Mouse (Mus musculus): Measurements from ENCODE around the gene Kif3c. TPM values are rescaled to one million over a fixed set of nuclear protein-coding genes. Genes with fewer than 3 reads are reported as not detected.

Kif3c gene
- total RNA-seq (2021), result 100 to 1,000 TPM; 158 to 162 TPM
- long read RNA-seq, full-length matches to known transcripts, result 284 of 312 reads
- long read RNA-seq, partial matches to known transcripts, result 7 of 312 reads
- long read RNA-seq, other reads (novel, unspliced or antisense), result 21 of 312 reads

DNA sequence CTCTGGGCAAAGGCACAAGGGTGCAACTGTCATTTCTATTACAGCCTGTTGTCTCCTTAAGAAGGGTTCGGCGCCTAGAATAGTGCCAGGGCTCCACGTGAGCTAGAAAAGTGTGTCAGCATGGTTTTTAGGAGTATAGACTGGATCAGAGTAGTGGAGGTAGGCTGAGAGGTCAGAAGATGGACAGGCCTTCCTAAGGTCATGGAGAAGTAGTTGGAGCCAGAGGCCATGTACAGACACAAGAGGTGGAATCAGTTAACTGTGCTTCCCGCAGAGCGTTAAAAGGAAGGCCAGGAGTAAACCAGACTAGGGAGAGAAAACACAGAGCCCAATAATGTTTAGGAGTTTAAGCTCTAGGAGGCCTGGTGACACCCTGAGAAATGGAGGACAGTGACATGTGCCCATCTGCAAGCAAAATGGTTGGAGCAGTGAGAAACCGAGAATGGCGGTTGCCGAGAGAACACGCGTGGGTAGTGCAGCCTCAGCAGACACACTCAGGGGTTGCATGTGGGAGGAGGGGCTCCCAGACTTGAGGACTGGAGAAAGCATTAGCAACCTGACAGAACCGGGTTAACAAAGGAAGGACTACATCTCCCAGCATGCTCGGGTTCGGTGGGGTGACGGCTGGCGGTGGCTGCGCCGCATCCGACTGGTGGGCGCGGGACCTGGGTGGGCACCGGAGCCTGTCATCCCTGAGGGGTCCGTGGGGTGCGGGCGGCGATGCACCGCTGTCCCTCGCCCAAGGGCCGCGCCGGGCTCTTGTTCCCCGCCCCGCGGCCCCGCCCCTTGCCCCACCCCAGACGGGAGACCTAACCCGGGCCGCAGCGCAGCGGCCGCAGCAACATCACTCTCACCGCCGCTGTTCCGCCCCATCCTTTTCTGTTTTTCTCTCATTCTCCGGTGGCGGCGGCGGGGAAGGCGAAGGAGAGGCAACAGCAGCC is at the start of gene Kif3c:
Kif3c (plus strand) TSS at position 625 of the 941 bp plus-strand sequence.
- peak; percentile 88 to 91 for DNase-seq (ENCODE audit: low spot score in 2 of 2)

DNA sequence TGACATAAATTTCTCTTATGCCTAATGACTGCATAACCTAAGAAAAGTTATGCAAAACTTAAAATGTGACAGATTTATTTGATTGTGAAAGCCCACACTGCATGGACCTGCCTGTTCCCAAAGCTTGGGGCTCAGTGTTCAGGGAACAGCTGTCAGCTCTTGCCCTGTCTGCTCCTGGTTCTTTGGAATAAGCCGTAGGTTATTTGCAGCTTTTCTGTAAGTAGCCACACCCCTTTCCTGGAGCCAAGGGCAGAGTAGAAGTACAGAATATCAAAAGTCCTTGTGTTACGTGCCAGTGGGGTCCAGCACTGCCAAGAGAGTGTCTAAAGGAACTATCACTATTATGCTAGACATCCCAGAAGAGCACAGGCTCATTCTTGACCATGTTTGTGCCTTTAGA is 48.8 kb upstream of the Kif3c start:
- DNase-seq (ENCODE audit: low spot score in 2 of 2), result peak in 1 of 2 experiments; percentile 51

DNA sequence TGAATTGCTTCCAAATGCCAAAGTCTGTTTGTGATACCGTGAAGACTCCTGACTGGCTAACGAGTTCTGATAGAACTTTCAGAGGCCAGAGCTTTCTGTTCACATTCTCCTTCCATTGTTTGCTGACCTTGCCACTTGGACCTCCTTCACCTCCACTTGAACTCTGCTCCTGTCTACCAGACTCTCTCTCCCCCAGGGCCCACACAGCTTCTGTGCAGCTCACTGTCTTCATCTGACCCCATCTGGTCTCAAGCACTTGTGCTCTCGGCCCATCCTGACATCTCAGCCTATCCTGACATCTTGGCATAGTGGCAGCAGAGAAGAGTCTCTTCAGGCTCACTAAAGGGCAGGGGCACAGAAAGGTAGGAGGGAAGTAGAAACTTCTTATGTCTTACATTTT is 48.0 kb upstream of the Kif3c start:
- DNase-seq (ENCODE audit: low spot score in 2 of 2), result no peak

DNA sequence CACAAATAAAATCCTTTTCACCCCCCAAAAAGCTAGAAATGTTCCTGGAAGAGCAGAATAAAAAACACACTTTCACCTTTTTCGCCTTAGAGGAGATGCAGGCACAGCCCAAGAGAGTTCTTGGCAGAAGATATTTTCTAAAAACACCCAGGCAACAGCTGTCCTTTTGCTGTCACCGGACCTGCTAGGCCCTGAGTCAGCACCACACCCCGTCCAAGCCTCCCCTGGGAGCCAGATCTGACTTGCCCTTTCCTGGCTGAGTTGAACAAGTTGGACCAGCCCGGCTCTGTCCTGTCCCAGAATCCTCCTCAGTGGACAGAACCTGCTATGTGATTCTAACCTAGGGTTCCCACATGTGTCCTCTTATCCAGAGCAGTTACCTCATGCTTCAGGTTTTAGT is 45.6 kb upstream of the Kif3c start:
- no peak for DNase-seq (ENCODE audit: low spot score in 2 of 2)

DNA sequence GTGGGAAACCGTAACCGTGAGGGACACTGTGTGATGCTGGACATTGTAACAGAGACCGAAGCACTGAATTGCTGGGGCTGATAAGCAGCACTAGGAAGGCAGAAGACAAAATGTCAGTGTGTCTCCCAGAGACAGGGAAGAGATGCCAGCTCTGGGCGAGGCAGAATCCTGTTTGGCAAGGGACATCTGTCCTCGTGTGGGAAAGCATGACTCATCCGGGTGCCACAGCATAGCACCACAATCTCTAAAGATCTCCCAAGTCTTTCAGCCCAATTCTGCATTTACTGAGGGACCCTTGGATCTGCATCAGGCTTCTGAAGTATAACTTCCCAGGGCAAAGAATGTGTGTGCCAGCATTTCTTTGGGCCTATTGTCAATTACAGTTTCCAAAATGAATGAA is 41.7 kb upstream of the Kif3c start:
- peak; percentile 55 to 86 for DNase-seq (ENCODE audit: low spot score in 2 of 2)

DNA sequence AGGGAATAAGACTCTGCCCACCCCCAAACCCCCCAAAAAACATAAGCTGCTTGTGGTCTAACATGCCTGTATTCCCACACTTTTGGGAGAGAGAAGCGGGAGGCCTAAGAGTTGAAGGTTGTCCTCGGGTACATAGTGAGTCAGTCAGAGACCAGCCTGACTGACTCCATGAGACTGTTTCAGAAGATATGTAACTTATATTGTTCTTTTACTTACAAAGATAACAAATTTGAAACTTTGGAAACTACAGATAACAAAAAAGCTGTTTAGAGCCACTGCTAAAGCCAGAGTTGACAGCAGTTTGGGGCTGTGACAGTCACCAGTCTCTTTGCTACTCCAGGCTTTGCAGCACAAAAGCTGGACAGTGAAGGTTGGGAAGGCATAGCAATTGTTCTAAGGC is 39.7 kb upstream of the Kif3c start:
- DNase-seq (ENCODE audit: low spot score in 2 of 2), result no peak

DNA sequence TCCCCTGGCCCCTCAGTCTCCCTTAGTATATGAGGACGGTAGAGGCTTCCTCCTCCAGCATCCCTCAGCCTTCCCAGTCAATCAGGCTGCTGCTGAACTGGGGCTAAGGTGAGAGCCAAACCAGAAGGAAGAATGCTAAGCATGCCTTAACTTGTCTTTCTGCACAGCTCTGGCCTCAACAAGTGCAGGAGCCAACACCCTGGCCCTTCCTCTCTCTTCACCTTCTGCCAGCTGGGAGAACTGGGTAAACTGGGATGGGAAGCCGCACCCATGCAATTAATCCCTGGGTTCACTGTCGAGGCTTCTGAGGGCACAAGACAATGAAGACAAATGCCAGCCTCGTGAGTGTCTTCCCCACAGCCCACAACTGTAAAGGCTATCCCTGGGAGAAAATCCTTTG is 35.3 kb upstream of the Kif3c start:
- no peak for DNase-seq (ENCODE audit: low spot score in 2 of 2)

DNA sequence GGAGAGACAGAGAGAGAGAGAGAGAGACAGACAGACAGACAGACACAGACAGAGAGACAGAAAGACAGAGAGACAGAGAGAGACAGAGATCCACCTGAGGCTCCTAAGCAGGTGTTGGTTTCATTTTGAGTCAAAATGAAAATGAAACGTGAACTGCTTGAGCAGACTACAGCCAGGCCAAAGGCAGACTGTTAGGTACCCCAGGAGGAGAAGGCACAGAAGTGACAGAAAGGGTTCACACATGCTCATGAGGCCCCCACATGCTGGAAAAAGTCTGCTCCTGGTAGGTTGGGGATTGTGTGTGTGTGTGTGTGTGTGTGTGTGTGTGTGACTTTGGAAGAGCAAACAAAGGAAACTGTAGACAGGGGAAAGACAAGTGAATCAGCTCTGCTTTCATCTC is 26.0 kb upstream of the Kif3c start:
- DNase-seq (ENCODE audit: low spot score in 2 of 2), result no peak

DNA sequence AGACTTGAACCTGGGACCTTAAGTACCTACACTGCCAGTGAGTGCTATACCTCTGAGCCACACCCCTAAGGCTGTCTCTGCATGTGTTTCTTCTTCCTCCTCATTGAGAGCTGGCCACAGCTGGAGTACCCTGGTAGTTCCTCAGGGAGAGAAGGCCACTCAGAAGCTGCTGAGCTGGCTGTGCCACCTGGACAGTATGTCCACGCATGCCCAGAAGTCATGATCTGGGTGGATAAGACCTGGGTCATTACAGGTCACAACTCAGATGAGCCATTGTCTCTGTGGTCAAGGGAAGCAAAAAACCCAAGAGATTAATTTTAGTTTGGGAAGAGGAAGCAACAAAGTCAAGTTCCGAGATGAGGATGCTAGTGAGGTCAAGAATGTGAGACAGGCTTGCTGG is 20.8 kb upstream of the Kif3c start:
- no peak for DNase-seq (ENCODE audit: low spot score in 2 of 2)

DNA sequence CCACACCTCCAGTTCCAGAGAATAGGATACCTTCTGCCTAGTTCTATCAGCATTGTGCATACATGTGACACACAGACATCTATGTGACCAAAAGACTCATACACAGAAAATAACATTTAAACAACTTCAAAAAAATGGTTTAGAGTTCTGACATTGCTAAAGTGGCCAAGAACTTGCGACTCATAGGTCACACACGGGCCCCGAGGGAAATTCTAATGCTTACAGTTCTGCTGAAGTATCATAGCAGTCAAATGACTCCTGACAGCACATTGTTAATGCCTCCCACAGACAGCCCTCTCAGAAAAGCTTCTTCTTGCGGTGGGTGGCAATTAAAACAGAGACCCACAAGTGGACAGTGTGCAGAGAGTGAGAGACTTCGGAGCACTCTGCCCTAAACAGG is 19.9 kb upstream of the Kif3c start:
- DNase-seq (ENCODE audit: low spot score in 2 of 2), result no peak

DNA sequence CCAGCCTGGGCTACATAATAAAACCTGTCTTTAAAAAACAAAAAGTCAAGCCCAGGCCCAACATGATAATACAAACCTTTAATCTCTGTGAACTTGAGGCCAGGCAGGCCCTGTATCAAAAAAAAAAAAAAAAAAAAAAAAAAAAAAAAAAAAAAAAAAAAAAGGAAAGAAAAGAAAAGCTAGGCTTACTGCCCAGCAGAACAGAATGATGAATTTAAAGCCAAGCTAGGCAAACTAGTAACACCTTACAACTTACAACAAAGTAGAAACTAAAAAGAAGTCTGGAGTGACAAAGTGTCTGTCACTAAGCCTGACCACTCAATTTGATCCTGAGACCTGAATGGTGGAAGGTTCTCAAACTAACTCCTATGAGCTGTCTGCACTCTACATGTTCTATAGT is 17.2 kb upstream of the Kif3c start:
- no peak for DNase-seq (ENCODE audit: low spot score in 2 of 2)

DNA sequence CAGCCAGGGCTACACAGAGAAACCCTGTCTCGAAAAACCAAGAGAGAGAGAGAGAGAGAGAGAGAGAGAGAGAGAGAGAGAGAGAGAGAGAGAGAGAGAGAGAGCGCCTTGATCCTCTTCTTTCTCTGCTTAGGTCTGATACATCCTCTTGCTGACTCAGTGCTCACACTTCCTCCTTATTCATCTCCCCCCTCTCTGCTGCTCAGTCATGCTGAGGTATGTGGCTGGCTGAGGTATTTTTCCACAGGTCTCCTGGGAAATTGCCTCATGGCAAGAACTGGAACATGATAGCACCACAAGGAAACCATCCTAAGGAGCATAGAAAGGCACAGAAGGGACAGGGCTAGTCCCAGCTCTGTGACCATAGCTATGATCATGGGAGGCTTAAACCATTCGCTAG is 15.5 kb upstream of the Kif3c start:
- DNase-seq (ENCODE audit: low spot score in 2 of 2), result no peak

DNA sequence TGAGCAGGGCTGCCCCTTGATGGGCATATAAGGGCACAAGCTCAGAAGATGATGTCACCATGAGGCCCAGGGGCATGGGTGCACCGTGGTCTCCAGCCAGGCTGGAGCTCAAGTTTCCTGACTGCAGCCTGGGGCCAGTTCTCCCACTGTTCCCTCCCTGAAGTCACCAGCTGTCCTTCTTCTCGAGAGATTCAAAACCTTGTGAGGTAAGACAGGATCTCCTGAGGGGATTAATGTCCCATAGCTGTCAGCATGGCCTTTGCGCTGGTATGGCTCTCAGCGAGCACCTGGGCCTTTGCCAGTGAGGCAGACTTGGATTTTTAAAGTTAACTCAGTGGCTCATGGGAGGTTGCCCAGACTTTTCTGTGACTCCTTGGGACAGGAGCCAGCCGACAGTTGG is 14.8 kb upstream of the Kif3c start:
- no peak for DNase-seq (ENCODE audit: low spot score in 2 of 2)

DNA sequence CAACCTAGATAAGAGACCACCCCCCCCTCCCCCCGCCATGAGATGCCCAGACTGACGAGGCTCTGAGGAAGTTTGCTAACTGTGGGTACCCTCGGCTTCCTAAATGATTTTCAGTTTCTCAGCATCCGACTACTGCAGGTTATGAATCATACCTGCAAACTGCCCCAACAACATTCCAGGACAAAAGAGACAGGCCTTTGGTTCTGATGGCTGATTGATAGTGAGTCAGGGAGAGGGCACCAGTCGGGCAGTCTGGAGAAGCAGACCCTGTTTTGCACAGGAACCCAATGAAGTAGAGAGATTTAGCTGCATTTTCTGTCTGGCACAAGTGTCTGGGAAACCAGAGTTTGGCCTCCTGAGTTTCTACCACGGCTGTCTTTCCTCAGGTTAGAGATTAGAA is 12.7 kb upstream of the Kif3c start:
- no peak for DNase-seq (ENCODE audit: low spot score in 2 of 2)

DNA sequence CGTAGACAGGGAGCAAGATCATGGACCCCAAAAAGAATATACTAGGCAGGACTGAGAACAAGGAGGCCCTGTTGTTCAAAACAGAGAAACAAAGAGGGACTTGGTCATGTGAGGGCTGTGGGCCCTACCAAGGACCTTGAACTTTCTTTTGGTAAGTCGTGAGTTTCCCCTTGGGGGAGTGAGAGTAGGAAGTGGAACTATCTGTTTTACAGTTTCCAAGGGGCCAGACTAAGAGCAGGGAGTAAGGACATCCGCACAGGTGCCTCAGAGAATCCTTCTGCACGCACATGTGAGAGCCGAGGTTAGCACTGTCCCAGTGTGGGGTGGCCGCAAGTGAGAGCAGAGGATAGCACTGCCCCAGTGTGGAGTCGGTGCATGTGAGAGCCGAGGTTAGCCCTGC is 9.9 kb upstream of the Kif3c start:
- no peak for DNase-seq (ENCODE audit: low spot score in 2 of 2)

DNA sequence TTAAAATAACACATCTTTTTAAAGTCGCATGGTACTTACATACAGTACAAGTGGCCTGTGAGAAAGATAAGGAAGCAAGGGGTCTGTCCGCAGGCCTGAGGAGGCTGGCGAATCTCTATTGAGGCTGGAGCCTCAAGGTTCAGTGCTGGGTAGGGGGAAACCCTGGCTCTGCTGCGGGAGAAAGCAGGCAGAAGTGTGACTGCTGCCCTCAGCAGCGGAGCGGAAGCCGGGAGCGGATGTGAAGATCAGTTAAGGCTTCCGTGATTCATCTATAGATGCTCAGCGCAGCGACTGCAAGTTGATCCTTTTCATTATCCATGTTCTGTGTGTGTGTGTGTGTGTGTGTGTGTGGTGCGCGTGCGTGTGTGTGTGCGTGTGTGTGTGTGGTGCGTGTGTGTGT is 8.1 kb upstream of the Kif3c start:
- DNase-seq (ENCODE audit: low spot score in 2 of 2), result no peak

DNA sequence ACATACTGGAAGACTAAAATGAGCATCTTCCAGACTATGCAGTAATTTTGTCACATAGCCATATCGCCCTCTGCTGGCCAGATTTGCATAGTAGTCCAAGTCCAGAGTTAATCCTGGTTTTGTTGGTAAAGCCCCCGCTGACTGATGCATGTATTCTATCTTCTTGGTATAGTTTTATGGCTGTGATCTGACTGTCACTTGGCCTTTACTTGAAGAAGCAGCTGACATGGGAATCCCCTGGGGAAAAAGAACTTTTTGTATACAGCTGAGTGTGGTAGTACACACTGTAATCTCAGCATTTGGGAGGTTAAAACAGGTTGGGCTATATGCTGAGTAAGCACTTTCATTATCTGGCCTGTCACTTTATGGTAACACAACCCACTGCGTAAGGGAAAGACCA is 5.6 kb upstream of the Kif3c start:
- DNase-seq (ENCODE audit: low spot score in 2 of 2), result peak; percentile 64 to 95

DNA sequence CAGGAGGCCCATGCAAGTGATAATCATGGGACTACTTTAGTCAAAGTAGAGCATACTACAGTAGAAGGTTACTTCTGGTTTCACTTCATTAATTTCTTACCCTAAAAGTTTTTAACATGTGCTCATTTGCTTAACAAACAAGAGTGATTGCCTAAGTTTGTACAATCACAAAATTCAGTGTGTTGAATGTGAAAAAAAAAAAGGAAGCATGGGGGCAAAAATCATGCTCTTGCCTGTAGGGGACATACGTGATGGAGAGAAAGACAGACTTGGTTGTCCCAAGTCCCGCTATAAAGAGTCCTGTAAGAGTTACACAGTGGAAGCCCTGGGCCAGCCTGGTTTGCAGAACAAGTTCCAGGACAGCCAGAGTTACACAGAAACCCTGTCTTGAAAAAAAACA is 4.9 kb upstream of the Kif3c start:
- DNase-seq (ENCODE audit: low spot score in 2 of 2), result no peak

DNA sequence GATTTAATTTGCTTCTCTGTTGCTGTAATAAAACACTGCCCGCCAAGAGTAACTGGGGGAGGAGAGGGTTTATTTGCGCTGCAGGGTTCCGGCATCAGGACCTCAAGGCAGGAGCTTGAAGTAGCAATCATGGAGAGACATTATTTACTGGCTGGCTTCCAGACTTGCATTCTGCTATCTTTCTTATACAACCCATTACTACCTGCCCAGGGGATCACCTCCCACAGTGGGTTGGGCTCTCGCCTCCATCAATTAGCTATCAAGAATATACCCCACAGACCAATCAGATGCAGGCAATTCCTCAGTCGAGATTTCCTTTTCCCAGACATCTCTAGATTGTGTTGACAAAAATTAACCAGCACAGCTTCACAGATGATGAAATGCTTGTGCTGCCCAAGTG is 856 bp upstream of the Kif3c start:
- no peak for DNase-seq (ENCODE audit: low spot score in 2 of 2)

DNA sequence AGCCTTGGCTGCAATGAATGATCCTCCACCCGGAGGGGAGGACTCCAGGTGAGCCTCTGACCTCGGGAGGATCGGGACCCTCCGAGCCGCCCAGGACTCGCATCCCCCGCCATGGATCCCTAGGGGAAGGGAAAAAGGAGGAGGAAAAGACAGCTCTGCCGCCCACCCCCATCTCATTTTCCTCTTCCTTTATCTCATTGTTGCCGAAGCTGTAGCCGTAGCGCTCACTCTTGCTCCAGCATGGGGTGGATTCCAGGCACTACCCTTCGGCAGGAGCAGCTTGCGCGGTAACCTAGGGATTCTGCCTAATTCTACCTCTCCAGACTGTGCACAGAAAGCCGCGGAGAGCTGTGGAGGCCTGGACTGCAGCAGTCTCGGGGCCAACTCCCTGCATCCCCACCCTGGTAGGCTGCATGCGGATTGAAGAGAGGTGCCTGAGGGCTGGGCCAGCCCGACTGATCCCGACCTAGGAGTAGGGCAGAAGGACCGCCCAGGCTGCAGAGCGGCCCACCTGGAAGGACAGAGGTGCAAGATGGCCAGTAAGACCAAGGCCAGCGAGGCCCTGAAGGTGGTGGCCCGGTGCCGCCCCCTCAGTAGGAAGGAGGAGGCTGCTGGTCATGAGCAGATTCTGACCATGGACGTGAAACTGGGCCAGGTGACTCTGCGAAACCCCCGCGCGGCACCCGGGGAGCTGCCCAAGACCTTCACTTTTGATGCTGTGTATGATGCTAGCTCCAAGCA is 687 bp downstream of the Kif3c start:
- DNase-seq (ENCODE audit: low spot score in 2 of 2), result peak in 1 of 2 experiments; percentile 55

DNA sequence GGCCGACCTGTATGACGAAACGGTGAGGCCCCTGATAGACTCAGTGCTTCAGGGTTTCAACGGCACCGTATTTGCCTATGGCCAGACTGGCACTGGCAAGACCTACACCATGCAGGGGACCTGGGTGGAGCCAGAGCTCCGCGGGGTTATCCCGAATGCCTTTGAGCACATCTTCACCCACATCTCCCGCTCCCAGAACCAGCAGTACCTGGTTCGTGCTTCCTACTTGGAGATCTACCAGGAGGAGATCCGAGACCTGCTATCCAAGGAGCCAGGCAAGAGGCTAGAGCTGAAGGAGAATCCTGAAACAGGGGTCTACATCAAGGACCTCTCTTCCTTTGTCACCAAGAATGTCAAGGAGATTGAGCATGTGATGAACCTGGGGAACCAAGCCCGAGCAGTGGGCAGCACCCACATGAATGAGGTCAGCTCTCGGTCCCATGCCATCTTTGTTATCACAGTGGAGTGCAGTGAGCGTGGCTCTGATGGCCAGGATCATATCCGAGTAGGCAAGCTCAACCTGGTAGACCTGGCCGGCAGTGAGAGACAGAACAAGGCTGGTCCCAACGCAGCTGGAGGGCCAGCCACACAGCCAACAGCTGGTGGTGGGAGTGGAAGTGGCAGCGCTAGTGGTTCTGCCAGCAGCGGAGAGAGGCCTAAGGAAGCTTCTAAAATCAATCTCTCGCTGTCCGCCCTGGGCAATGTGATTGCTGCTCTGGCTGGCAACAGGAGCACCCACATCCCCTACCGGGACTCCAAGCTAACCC is 1.4 kb downstream of the Kif3c start:
- DNase-seq (ENCODE audit: low spot score in 2 of 2), result no peak

DNA sequence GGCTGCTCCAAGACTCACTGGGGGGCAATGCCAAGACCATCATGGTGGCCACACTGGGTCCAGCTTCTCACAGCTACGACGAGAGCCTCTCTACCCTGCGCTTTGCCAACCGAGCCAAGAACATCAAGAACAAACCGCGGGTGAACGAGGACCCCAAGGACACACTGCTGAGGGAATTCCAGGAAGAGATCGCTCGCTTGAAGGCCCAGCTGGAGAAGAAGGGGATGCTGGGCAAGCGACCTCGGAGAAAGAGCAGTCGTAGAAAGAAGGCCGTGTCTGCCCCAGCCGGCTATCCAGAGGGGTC is 2.0 kb downstream of the Kif3c start:
- DNase-seq (ENCODE audit: low spot score in 2 of 2), result no peak
